Mouse (Mus musculus) thymus, postnatal 4 days (tissue): ENCODE data around the gene P2ry6.

ENCODE experiments used
- DNase-seq: peaks from one replicate; pipeline ENCODE4 v3.0.0; 2021

The P2ry6 gene

GRCm38 (mm10) chr7:100974135-100974903, at the start of gene P2ry6:
Gene P2ry6, minus strand, starts transcription at chr7:100974649.
- no peak for DNase-seq

GRCm38 (mm10) chr7:101017492-101017891, 43.0 kb upstream of the P2ry6 start:
- no peak for DNase-seq

DNA sequence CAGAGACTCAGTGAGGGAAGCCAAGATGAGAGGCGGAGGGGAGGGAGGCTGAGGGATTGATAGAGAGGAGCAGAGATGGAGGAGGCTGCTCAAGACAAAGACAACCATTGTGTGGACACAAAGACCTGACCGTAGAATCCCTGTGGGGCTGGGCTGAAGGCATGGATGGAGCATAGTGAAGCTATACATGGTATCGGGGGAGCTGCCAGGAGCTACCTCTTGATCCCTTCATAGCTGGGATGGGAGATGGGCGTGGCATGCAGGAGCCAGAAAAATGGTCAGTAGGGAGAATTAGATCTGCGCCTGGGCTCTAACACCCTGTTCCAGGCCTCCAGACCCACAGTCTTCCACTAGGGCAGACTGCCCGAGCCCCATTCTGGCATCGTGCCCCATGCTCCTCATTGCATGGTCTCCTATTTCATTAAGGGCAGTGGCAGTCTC, 42.6 kb upstream of the P2ry6 start:
- no peak for DNase-seq

- no peak for DNase-seq
Observed at GRCm38 (mm10) chr7:101014985-101015384, 40.5 kb upstream of the P2ry6 start.

DNA sequence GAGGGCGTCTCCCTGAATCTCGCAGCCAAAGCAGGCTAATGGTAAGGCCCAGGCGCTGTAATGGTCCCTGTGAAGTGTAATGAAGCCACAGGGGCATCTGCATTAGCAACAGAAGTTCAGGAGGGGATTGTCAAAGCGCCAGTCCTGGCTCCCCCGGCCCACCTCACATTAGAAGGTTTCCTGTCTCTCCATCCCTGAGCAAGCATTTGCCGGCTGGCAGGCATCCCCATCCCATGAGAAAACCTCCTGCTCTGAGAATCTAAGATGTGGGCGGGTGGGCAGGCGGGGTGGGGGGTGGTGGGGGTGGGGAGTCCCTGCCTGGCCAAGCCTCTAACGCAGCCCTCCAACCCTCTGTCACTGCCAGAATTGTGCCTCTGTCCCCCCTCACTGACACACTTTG, 39.6 kb upstream of the P2ry6 start:
- DNase-seq = no peak

GRCm38 (mm10) chr7:101012541-101012940, 38.1 kb upstream of the P2ry6 start, which contains the start of gene P2ry2:
Gene P2ry2, minus strand, starts transcription at chr7:101012866.
- no peak for DNase-seq

- peak; percentile 72 for DNase-seq
Observed at GRCm38 (mm10) chr7:101011681-101012367, 37.4 kb upstream of the P2ry6 start.

- no peak for DNase-seq
Observed at GRCm38 (mm10) chr7:101010741-101011140, 36.3 kb upstream of the P2ry6 start.

DNA sequence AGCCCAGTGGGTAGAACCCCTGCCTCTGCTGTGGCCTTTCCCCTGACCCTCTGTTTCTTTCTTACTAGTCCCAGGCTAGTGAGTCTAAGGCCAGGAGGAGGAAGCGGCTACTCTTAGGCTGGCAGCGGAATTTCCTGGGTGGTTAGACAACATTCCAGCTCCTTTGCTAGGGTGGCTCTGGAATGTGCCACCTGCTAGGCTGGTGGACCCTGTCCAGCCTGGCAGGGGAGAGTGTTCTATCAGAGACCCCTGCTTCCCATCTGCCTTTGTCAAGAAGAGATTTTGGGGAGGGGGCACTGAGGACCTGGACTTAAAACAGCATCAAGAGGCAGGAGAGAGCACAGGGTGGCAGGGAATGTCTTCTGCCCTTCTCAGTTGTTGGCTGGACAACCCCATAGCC, 31.8 kb upstream of the P2ry6 start:
- DNase-seq = no peak

GRCm38 (mm10) chr7:101005119-101005518, 30.7 kb upstream of the P2ry6 start:
- DNase-seq = no peak

DNA sequence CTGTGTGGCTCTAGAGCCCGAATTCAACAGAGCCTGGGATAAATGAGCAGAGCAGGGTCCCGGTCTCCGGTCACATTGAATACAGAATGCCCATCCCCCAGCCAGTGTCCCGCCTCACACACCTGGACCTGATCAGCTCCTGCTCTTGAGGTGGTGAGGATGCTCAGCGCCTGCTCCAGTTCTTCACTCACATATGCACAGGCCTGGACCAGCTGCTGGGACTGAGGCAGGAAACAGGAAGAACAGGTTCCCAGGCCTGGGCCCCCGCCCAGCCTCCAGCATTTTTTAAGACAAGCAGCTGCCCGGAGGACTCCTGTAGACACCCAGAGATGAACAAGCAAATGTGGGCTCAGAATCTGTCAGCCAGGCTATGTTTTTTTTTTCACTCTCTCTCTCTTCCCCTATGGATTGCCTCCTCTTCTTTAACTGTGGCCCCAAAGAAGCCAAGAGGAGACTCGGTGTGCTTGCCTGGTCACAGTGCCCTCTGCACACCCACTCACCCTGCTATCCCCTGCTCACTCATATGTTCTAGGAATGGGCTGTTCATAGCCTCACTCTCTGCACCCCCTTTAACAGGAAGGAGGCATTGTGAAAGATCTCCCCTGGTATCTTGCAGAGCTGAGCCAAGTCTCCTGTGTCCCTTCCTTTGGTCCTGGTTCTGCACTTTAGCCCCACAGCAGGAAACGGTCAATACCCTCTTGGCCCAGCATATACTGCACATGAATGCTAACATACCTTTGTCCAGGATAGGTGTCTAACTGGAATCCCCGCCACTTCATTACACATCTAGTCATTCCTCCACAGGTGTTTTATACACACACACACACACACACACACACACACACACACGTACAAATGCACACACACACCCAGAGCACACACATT, 29.2 kb upstream of the P2ry6 start:
- DNase-seq = peak; percentile 20

- DNase-seq = no peak
Observed at GRCm38 (mm10) chr7:101002274-101002673, 27.8 kb upstream of the P2ry6 start.

GRCm38 (mm10) chr7:100999623-101000022, 25.2 kb upstream of the P2ry6 start:
- DNase-seq = no peak

DNA sequence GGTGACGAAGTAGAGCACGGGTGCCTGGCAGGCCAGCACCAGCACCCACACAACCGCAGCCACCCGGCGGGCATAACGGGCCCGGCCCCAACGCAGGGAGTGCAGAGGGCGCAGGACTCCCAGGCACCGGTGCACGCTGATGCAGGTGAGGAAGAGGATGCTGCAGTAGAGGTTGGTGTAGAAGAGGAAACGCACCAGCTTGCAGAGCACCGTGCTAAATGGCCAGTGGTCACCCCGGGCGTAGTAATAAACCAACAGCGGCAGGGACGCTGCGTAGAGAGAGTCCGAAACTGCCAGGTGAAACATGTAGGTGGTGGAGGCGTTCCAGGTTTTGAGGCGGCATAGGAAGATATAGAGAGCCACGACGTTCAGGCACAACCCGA, 24.1 kb upstream of the P2ry6 start:
- DNase-seq = no peak

- DNase-seq = no peak
Observed at GRCm38 (mm10) chr7:100997951-100998577, 23.6 kb upstream of the P2ry6 start.

DNA sequence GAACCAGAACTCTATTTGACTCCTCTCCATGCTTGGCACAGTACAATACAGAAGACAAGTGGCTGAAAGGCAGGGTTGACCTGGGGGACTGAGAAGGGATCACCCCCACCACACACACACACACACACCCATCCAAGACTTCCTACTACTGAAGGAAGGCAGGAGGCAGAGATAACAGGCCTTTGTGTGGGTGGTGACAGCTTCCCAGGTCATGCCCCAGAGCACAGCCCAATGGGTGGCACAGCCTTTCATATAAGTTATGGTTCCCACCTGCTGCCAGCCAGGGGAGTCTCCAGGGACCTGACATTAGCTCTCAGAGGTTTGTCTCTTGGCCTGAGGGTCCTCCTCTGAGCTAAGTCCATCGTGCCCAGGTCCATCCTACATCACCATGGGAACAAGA, 22.8 kb upstream of the P2ry6 start:
- DNase-seq = no peak

DNA sequence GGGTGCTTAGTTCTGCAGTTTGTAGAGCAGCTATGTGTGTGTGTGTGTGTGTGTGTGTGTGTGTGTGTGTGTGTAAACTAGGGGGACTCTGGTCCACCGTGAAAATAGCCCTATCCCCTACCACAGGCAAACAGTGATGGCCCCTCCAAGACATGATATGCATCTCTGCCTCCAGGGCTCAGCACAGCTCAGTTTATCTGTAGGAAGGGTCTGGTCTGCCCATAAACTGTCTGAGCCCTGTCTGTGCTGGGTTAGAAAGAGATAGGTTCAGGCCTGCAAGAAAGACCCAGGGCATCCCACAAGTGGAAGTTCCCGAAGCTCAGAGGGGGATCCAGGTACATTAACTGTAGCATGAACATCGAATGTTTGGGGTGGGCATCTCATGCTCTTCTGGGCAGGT, 21.5 kb upstream of the P2ry6 start:
- no peak for DNase-seq

DNA sequence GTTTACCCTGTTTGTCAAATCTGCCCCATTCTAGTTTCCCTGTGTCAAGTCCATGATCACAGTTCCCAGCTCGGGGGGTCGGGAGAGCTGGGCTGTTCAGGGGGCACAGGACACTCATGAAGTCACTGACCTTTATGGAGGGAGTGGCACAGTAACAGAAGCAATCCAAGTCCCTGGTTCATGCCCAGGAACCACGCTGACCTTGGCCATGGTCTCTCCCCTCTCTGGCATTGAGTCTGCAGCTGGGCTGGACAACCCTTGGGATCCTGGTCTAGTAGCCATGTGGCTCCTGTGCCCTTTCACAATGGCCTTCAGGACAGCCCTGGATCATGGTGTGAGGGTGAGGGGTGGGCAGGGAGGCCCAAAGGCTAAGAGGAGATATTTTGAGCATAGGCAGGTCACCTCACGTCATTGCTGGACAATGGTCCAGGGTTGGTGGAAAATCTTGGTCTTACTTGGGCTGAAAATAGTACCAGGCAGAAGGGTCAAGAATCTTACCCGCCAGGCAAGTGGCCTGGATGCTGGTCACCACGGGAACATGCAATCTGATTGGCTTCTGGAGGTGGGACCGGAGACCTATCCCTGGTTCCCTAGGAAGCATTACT, 20.9 kb upstream of the P2ry6 start:
- no peak for DNase-seq

GRCm38 (mm10) chr7:100993166-100993565, 18.7 kb upstream of the P2ry6 start:
- DNase-seq = no peak

- DNase-seq = no peak
Observed at GRCm38 (mm10) chr7:100991972-100992371, 17.5 kb upstream of the P2ry6 start.

- DNase-seq = no peak
Observed at GRCm38 (mm10) chr7:100990636-100991311, 16.3 kb upstream of the P2ry6 start.

GRCm38 (mm10) chr7:100988092-100988491, 13.6 kb upstream of the P2ry6 start:
- DNase-seq = peak; percentile 31
